Mouse (Mus musculus) adrenal gland, adult 18-20 months (tissue): ENCODE measurements around the gene Zfp414. TPM values are rescaled to one million over a fixed set of nuclear protein-coding genes. Genes with fewer than 3 reads are reported as not detected.
A peak's percentile ranks its signal among the peaks of the same experiment; 100 is the strongest.
"Not testable (repeated sequence)": the region's sequence is repeated elsewhere in the genome, so short reads cannot be mapped to it uniquely, and the experiment has no call there.

Experiments used
- DNase-seq, 2 experiments: peaks; one replicate each; pipeline ENCODE4 v3.0.0; 2021 to 2022; ENCODE audit warnings: low spot score in 2 of 2
- long read RNA-seq, 2 experiments: library from polyadenylated mRNA; stranded (forward); transcript quantifications; one replicate each; pipeline ENCODE4 v2.0.0; 2021
- total RNA-seq, 2 experiments: library from RNA; stranded (reverse); gene quantifications; 1 replicate in 1 of 2; 2 replicates in 1 of 2; pipeline ENCODE4 v1.2.3; 2021

Gene Zfp414
- total RNA-seq: 10 to 100 TPM; 28.9 to 31.8 TPM
- long read RNA-seq, experiment 1, transcript Zfp414-203 (7 exons, 1,211 nt): major isoform, 5 of 11 reads
- long read RNA-seq, experiment 1, partial matches to known transcripts: 4 of 11 reads
- long read RNA-seq, experiment 1, other reads (novel, unspliced or antisense): 1 of 11 reads
- long read RNA-seq, experiment 2, transcript Zfp414-201 (6 exons, 1,197 nt): major isoform, 7 of 23 reads
- long read RNA-seq, experiment 2, partial matches to known transcripts: 5 of 23 reads
- long read RNA-seq, experiment 2, other reads (novel, unspliced or antisense): 6 of 23 reads

GRCm38 (mm10) chr17:33628621-33629486, at the start of gene Zfp414:
Gene Zfp414, plus strand, starts transcription at chr17:33629090.
- DNase-seq: peak; percentile 86 to 90

GRCm38 (mm10) chr17:33584061-33584460, 44.8 kb upstream of the Zfp414 start:
- DNase-seq: no peak

- DNase-seq: no peak
Measured at GRCm38 (mm10) chr17:33586011-33586410, 42.9 kb upstream of the Zfp414 start.

GRCm38 (mm10) chr17:33597271-33597670, 31.6 kb upstream of the Zfp414 start:
- no peak for DNase-seq

DNA sequence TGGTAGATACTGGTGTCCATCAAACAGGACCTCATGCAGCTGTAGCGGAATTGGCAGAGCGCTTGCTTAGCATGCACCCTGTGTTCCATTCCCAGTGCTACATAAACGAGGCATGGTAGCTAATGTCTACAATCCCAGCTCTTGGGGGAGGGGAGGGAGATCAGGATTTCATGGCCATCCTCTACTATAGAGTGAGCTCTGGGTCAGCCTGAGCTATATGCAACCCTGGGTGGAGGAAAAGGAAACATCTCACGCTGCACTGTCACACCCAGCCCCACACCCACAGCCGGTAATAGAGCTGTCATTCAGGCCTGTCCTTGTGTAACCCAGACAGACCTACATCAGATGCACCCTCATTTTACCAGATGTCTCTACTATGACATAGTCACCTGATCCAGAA, 30.4 kb upstream of the Zfp414 start:
- DNase-seq: no peak

- DNase-seq: no peak
Measured at GRCm38 (mm10) chr17:33599836-33600475, 28.9 kb upstream of the Zfp414 start.

- DNase-seq: no peak
Measured at GRCm38 (mm10) chr17:33600831-33601230, 28.1 kb upstream of the Zfp414 start.

DNA sequence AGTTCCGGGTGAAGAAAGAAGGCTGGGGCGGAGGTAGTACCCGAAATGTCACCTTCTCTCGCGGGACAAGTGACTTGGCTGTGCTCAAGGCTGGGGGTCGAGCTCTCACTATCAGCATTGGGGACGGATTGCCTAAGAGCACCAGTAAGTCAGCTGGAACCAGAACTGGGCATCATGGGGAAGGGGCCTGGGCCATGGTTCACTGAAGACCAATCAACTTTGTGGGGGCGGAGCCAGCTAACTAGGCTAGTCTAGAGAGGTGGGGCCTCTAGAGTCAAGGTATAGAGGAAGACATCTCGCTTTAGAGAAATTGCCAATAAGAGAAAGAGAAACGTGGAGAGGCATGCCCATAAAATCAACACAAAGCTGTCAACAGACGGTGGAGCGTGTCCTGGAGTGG, 26.9 kb upstream of the Zfp414 start:
- no peak for DNase-seq

- no peak for DNase-seq
Measured at GRCm38 (mm10) chr17:33607273-33607672, 21.6 kb upstream of the Zfp414 start.

DNA sequence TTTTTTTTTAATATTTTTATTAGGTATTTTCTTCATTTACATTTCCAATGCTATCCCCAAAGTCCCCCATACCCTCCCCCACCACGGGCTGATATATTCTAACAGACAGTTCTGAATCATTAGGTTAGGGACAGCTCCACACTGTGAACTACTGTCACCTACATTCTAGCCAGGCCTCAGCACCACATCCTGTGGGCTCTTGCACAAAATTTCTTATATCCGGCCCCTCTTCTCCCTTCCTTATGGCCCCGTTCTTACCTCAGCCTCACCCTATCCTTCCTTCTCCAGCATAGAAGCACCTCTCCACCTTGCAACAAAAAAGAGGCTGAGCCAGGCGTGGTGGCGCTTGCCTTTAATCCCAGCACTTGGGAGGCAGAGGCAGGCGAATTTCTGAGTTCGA, 18.3 kb upstream of the Zfp414 start:
- no peak for DNase-seq

- not testable (repeated sequence) for DNase-seq
Measured at GRCm38 (mm10) chr17:33613726-33614125, 15.2 kb upstream of the Zfp414 start.

GRCm38 (mm10) chr17:33627281-33627680, 1.6 kb upstream of the Zfp414 start:
- no peak for DNase-seq

DNA sequence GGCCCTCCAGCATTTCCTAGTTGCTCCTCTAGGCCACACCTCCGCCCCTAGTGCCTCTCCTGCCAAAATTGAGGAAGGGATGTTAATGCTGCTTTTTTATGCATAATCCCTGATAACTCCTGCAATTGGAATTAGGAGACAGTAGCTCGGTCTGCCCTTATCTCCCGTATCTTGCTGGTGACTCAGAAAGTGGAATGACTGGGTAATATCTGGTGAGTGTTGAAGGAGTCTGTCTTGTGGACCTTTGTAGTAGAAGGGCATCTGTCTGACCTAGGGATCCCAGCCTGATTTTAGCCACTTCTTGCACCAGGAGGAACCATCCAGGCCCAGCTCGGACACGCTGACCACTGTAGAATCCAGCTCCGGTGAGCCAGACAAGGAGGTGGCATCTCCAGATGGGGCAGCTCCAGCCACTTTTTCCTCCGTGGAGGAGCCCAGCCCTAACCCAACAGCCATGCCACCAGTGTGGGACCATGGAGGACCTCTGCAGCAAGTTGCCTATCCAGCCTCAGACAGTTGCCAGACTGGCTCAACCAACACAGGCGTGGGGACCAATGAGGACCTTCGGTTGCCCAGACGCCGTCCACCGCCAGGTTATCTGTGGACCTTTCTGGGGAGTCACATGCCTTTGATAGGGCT, 716 bp downstream of the Zfp414 start:
- no peak for DNase-seq

DNA sequence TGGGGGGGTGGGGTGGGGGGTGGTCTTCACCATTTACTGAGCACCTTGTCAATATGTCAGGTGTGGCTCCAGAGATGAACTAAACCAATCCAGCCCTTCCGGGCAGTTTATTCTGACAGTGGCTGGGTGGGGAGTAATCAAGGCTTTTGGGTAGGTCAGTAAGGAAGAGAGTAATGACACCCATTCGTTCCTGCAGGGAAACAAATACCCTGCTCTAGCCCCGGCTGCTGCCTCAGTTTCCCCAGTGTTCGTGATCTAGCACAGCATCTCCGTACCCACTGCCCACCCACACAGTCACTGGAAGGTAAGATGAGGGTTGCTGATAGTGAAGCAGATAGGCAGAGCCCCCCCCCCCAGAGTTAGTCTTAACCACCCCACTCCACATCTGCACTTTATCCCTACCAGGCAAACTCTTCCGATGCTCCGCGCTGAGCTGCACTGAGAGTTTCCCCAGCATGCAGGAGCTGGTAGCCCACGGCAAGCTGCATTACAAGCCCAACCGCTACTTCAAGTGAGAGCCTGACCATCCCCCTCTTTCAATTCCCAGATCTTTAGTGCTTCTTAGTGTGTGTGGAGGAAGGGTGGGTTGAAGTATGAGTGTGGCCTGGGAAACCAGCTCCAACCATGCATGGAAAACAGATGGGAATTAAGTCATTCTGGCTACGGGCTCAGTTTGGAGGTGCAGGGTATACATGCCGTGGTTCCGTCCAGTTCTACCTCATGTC, 1.4 kb downstream of the Zfp414 start:
- no peak for DNase-seq

GRCm38 (mm10) chr17:33631236-33631635, 2.3 kb downstream of the Zfp414 start:
- DNase-seq: peak in 1 of 2 experiments; percentile 23

DNA sequence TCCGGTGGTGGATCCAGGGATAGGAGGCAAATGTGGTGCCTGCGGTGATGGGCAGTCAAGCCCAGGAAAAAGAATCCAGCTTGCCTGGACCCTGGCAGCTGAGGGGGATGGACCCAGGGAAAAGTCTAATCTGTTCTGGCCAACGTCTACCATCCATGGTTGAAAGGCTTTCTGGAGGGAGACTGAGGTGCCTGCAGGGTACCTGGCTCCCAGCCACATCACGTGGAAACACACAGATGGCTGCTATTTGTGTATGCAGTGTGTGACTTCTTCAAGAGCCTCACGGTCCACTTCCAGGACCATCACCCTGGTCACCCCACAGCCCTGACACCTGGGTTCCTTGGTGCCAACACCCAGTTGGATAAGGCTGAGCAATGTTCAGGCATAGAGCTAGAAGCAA, 2.9 kb downstream of the Zfp414 start:
- DNase-seq: peak in 1 of 2 experiments; percentile 15

GRCm38 (mm10) chr17:33637038-33637437, 8.1 kb downstream of the Zfp414 start:
- DNase-seq: peak in 1 of 2 experiments; percentile 11

GRCm38 (mm10) chr17:33637516-33638276, 8.8 kb downstream of the Zfp414 start, which contains the start of gene Pram1:
Gene Pram1, plus strand, starts transcription at chr17:33638056.
- DNase-seq: peak in 1 of 2 experiments; percentile 18

DNA sequence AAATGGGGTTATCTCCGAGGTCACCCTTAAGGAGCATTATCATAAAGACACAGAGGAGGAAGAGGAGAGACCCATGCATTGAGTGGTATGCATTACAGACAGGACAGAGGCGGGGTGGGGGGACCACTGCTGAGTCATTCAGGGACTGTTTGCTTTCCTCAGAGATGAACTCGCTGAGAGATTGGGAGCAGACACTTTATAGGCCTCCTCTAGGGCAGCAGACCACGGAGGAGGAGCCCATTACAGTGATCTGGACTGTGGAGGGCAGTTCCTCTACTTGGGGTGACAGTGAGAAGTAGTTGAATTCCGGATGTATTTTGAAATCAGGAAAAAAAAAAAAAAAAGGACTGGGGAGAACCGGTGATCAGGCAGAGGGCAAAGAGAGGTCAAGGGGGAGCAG, 10.9 kb downstream of the Zfp414 start:
- DNase-seq: no peak

DNA sequence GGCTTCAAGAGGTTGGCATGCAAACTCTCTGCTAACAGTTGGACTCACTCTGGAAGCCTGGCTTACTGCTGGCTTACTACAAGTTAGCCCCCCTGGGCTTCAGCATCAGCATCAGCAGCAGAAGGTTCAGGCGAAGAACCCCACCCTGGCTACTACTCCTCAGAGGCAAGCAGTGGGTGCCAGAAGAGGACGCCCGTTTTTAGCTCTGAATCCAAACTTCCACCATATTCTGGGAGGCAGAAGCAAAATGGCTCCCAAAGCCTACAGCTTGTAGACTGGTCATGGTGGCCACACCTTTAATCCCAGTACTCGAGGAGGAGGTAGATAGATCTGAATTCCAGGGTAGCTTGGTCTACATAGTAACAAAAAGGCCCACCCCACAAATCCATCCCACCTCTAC, 15.2 kb downstream of the Zfp414 start:
- no peak for DNase-seq
